23 mouse cellular contexts compared by ENCODE assay signal in genomic region chr11:31814616-31815015, GRCm38 (mm10). TPM values are rescaled to one million over a fixed set of nuclear protein-coding genes. Genes with fewer than 3 reads are reported as not detected.
A peak's percentile ranks its signal among the peaks of the same experiment; 100 is the strongest.
DNase-seq lines count a peak whose midpoint lies in the region; ATAC-seq and TF ChIP-seq lines count a peak whose summit lies in the region.
"Had no signal": no experiment of that assay in that cellular context is flagged by ENCODE, and none has a peak within 500 bp of the region (broad histone marks: within the 10 kb centered on the region; RNA-seq: fewer than 3 reads in every experiment).

No protein-coding gene starts in this region.

- no peak overlapping the region for H3K4me3 ChIP-seq in intestine, embryonic 16.5 days (ENCODE audit: low read length)
- no peak overlapping the region for H3K4me3 ChIP-seq in stomach, postnatal 0 days (ENCODE audit: low read depth, low read length)
- H3K4me3 ChIP-seq: embryonic facial prominence, embryonic 12.5 days; heart, adult 2 months; hindbrain, embryonic 12.5 days; limb, embryonic 10.5 days; lung, embryonic 15.5 days; midbrain, embryonic 12.5 days; neural tube, embryonic 15.5 days had no signal

- WGBS in intestine, embryonic 16.5 days = 80% methylated on average over 4 of the region's 4 CpGs
- WGBS in stomach, postnatal 0 days = 84% methylated on average over 4 of the region's 4 CpGs

- peak; percentile 29 for ATAC-seq in granulocyte monocyte progenitor cell, adult 5-6 weeks (replicated peaks; ENCODE audit: poor library complexity, severe bottlenecking)
- ATAC-seq in intestine, embryonic 16.5 days = no peak
- ATAC-seq in stomach, postnatal 0 days (ENCODE audit: low FRiP score, low TSS enrichment) = no peak
- ATAC-seq: Patski had no signal

- TF ChIP-seq EP300 in stomach, postnatal 0 days (optimal IDR thresholded peaks at IDR 0.05) = no peak

- no peaks in the 10 kb centered on the region for H3K27me3 ChIP-seq in intestine, embryonic 16.5 days (replicated peaks; ENCODE audit: control insufficient read depth, insufficient read depth, low read length)
- H3K27me3 ChIP-seq in stomach, postnatal 0 days (ENCODE audit: control insufficient read depth, insufficient read depth, low read length) = no peaks in the 10 kb centered on the region
- H3K27me3 ChIP-seq: embryonic facial prominence, embryonic 12.5 days; hindbrain, embryonic 12.5 days; lung, embryonic 15.5 days; midbrain, embryonic 12.5 days; neural tube, embryonic 15.5 days; Patski had no signal

- peaks cover 7% of the 10 kb centered on the region for H3K4me1 ChIP-seq in intestine, embryonic 16.5 days (ENCODE audit: control insufficient read depth, insufficient read depth, low read length)
- no peaks in the 10 kb centered on the region for H3K4me1 ChIP-seq in stomach, postnatal 0 days (replicated peaks; ENCODE audit: control insufficient read depth, insufficient read depth)

- no peak overlapping the region for H3K4me2 ChIP-seq in intestine, embryonic 16.5 days (ENCODE audit: low read depth, low read length)
- H3K4me2 ChIP-seq in stomach, postnatal 0 days (replicated peaks; ENCODE audit: low read depth) = no peak overlapping the region
- H3K4me2 ChIP-seq: embryonic facial prominence, embryonic 12.5 days; hindbrain, embryonic 12.5 days; lung, embryonic 15.5 days; midbrain, embryonic 12.5 days; neural tube, embryonic 15.5 days had no signal

- H3K36me3 ChIP-seq in intestine, embryonic 16.5 days (ENCODE audit: control insufficient read depth, insufficient read depth, low read length) = no peaks in the 10 kb centered on the region
- no peaks in the 10 kb centered on the region for H3K36me3 ChIP-seq in stomach, postnatal 0 days (ENCODE audit: control insufficient read depth, insufficient read depth, low read length)
- H3K36me3 ChIP-seq: embryonic facial prominence, embryonic 12.5 days; hindbrain, embryonic 12.5 days; limb, embryonic 10.5 days; lung, embryonic 15.5 days; midbrain, embryonic 12.5 days; neural tube, embryonic 15.5 days had no signal

- TF ChIP-seq CTCF in stomach, postnatal 0 days (IDR thresholded peaks at IDR 0.05; ENCODE audit: low read depth) = no peak

- no peak overlapping the region for H3K27ac ChIP-seq in intestine, embryonic 16.5 days (ENCODE audit: low read length)
- H3K27ac ChIP-seq in stomach, postnatal 0 days (replicated peaks) = no peak overlapping the region
- H3K27ac ChIP-seq: embryonic facial prominence, embryonic 12.5 days; heart, adult 2 months; hindbrain, embryonic 12.5 days; kidney, postnatal 0 days; limb, embryonic 10.5 days; lung, embryonic 15.5 days; macrophage; midbrain, embryonic 12.5 days; neural tube, embryonic 15.5 days had no signal

- no peak overlapping the region for H3K9ac ChIP-seq in intestine, embryonic 16.5 days (ENCODE audit: low read depth, low read length)
- no peak overlapping the region for H3K9ac ChIP-seq in stomach, postnatal 0 days (ENCODE audit: low read length)
- H3K9ac ChIP-seq: embryonic facial prominence, embryonic 12.5 days; hindbrain, embryonic 12.5 days; lung, embryonic 15.5 days; midbrain, embryonic 12.5 days; neural tube, embryonic 15.5 days had no signal

- H3K9me3 ChIP-seq in intestine, embryonic 16.5 days (ENCODE audit: control insufficient read depth, low read length) = no peaks in the 10 kb centered on the region
- H3K9me3 ChIP-seq in stomach, postnatal 0 days (ENCODE audit: control insufficient read depth, low read length) = no peaks in the 10 kb centered on the region
- H3K9me3 ChIP-seq: embryonic facial prominence, embryonic 12.5 days; hindbrain, embryonic 12.5 days; limb, embryonic 10.5 days; lung, embryonic 15.5 days; midbrain, embryonic 12.5 days; neural tube, embryonic 15.5 days had no signal

- DNase-seq in heart, adult 11 months = peak; percentile 91
- DNase-seq in heart, adult 8-10 months (ENCODE audit: low spot score) = no peak
- peak; percentile 81 to 85 for DNase-seq in B cell, adult 2 months
- DNase-seq in spleen, adult 18-20 months = peak; percentile 56 to 65
- DNase-seq in adrenal gland, adult 18-20 months (ENCODE audit: low spot score in 2 of 2) = no peak
- no peak for DNase-seq in stomach, postnatal 0 days (ENCODE audit: low spot score)
- DNase-seq: adrenal gland, adult 2 months; cerebellum, adult 11-12 months; cerebellum, postnatal 10 days; kidney, adult 18-20 months; thymus, adult 2 months had no signal

RNA-seq across cellular contexts. Expression of gene Cpeb4, which starts 57.4 kb away (rescaled TPM):
- total RNA-seq in heart, adult 8-10 months (2022) = 100 to 1,000 TPM in 1 of 4 experiments, 10 to 100 TPM in 3; 71.7 to 102 (median 85.1) TPM
- 4.3 and 9.2 TPM in 2 replicates for total RNA-seq in granulocyte monocyte progenitor cell, adult 5-6 weeks (2014; fragmentation: Nextera tagmentation)
- 6.7 and 7.6 TPM in 2 replicates for total RNA-seq in granulocyte monocyte progenitor cell, adult 5-6 weeks (2017)
- 100 to 1,000 TPM; 158 to 193 TPM for total RNA-seq in adrenal gland, adult 18-20 months (2021)
- 3.0 and 5.2 TPM in 2 replicates for polyA plus RNA-seq in intestine, embryonic 16.5 days (2015; fragmentation: Nextera tagmentation; extraction: Ambion mirVana)
- 5.7 and 6.1 TPM in 2 replicates for polyA plus RNA-seq in stomach, postnatal 0 days (2015; fragmentation: Nextera tagmentation; extraction: Ambion mirVana)

Comparison
In these comparisons a context has a peak if more than half of its experiments do, and no peak if none do; other contexts are left out.
1. DNase-seq: peak in heart, adult 11 months (single experiment), B cell, adult 2 months (2 of 2) and spleen, adult 18-20 months (2 of 2); none in heart, adult 8-10 months (single experiment), adrenal gland, adult 18-20 months (0 of 2) and stomach, postnatal 0 days (single experiment).
2. RNA of gene Cpeb4, which starts 57.4 kb away (total RNA-seq): 158 to 193 TPM in adrenal gland, adult 18-20 months and 71.7 to 102 TPM in heart, adult 8-10 months; 4.3 to 9.2 TPM in granulocyte monocyte progenitor cell, adult 5-6 weeks; every median in the first group is over 4 times any median in the second.